In the genomic region with DNA sequence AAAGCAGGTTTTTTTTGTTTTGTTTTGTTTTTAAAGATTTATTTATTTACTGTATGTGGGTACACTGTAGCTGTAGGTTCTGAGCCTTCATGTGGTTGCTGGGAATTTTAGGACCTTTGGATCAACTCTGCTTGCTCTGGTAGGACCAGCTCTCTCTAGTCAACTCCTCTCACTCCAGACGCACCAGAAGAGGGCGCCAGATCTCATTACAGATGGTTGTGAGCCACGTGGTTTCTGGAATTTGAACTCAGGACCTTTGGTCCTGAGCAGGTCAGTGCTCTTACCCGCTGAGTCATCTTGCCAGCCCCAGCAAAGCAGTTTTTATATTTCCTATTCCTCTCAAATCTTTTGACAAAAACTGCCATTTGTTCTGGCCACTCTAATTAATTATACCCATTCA, we compare ENCODE assay signal across 8 mouse cellular contexts.
DNase-seq lines count a peak whose midpoint lies in the region.

No protein-coding gene starts in this region.

- peak; percentile 30 to 36 for DNase-seq in cerebellum, adult 18-20 months
- DNase-seq in cerebellum, postnatal 4 days (ENCODE audit: low spot score in 2 of 2): no peak
- peak; percentile 12 for DNase-seq in ovary, postnatal 14 days (ENCODE audit: low spot score)
- no peak for DNase-seq in ovary, adult 18-20 months (ENCODE audit: low spot score)
- DNase-seq in embryo, embryonic 11 days: peak; percentile 12
- peak; percentile 73 for DNase-seq in liver
- DNase-seq in spleen, postnatal 14 days (ENCODE audit: low spot score in 2 of 2): peak; percentile 12 to 35
- no peak for DNase-seq in urinary bladder, postnatal 4 days (ENCODE audit: low spot score in 2 of 2)

Comparison
In these comparisons a context has a peak if more than half of its experiments do, and no peak if none do; other contexts are left out.
1. DNase-seq: peak in cerebellum, adult 18-20 months (2 of 2), ovary, postnatal 14 days (single experiment), embryo, embryonic 11 days (single experiment), liver (single experiment) and spleen, postnatal 14 days (2 of 2); none in cerebellum, postnatal 4 days (0 of 2), ovary, adult 18-20 months (single experiment) and urinary bladder, postnatal 4 days (0 of 2).